Comparison of ENCODE assay signal across 15 mouse cellular contexts in genomic region chr11:4184251-4184952, GRCm38 (mm10). TPM values are rescaled to one million over a fixed set of nuclear protein-coding genes. Genes with fewer than 3 reads are reported as not detected.
A peak's percentile ranks its signal among the peaks of the same experiment; 100 is the strongest.
DNase-seq lines count a peak whose midpoint lies in the region; ATAC-seq and TF ChIP-seq lines count a peak whose summit lies in the region.
"Had no signal": no experiment of that assay in that cellular context is flagged by ENCODE, and none has a peak within 500 bp of the region (broad histone marks: within the 10 kb centered on the region; RNA-seq: fewer than 3 reads in every experiment).

No protein-coding gene starts in this region.

- H3K9me3 ChIP-seq in heart, postnatal 0 days (replicated peaks; ENCODE audit: control insufficient read depth, low read length) = no peaks in the 10 kb centered on the region
- no peaks in the 10 kb centered on the region for H3K9me3 ChIP-seq in heart, embryonic 12.5 days (replicated peaks)
- no peaks in the 10 kb centered on the region for H3K9me3 ChIP-seq in lung, postnatal 0 days (ENCODE audit: low read length)
- H3K9me3 ChIP-seq: embryonic facial prominence, embryonic 13.5 days; heart, embryonic 13.5 days; liver, embryonic 15.5 days had no signal

- no peak for TF ChIP-seq CTCF in heart, postnatal 0 days (IDR thresholded peaks at IDR 0.05; ENCODE audit: low read depth)
- TF ChIP-seq CTCF in lung, postnatal 0 days (IDR thresholded peaks at IDR 0.05) = peak; percentile 26

- H3K9ac ChIP-seq in heart, postnatal 0 days (replicated peaks; ENCODE audit: low read depth, low read length) = no peak overlapping the region
- H3K9ac ChIP-seq in heart, embryonic 12.5 days = no peak overlapping the region
- no peak overlapping the region for H3K9ac ChIP-seq in lung, postnatal 0 days (replicated peaks; ENCODE audit: low read depth)
- H3K9ac ChIP-seq: embryonic facial prominence, embryonic 13.5 days; heart, embryonic 13.5 days; liver, embryonic 15.5 days had no signal

- ATAC-seq in heart, postnatal 0 days (ENCODE audit: insufficient read depth, low read depth) = no peak
- ATAC-seq in heart, embryonic 12.5 days (ENCODE audit: insufficient number of reproducible peaks, low FRiP score) = no peak
- no peak for ATAC-seq in lung, postnatal 0 days

- peaks cover 35% of the 10 kb centered on the region for H3K36me3 ChIP-seq in heart, postnatal 0 days (replicated peaks; ENCODE audit: control insufficient read depth, insufficient read depth, low read length)
- H3K36me3 ChIP-seq in heart, embryonic 12.5 days = peaks cover 37% of the 10 kb centered on the region
- peaks cover 14% of the 10 kb centered on the region for H3K36me3 ChIP-seq in lung, postnatal 0 days (ENCODE audit: insufficient read depth, low read length)

- WGBS in heart, postnatal 0 days = 60% methylated on average over 4 of the region's 4 CpGs
- 62% methylated on average over 4 of the region's 4 CpGs for WGBS in heart, embryonic 12.5 days
- 61% methylated on average over 4 of the region's 4 CpGs for WGBS in lung, postnatal 0 days

- H3K4me3 ChIP-seq in heart, postnatal 0 days (ENCODE audit: low read depth, low read length) = no peak overlapping the region
- no peak overlapping the region for H3K4me3 ChIP-seq in heart, embryonic 12.5 days
- H3K4me3 ChIP-seq in lung, postnatal 0 days (ENCODE audit: low read depth, low read length) = no peak overlapping the region
- H3K4me3 ChIP-seq: embryonic facial prominence, embryonic 13.5 days; heart, embryonic 13.5 days; liver, embryonic 15.5 days had no signal

- DNase-seq in heart, postnatal 0 days (ENCODE audit: low spot score) = no peak
- DNase-seq in lung, postnatal 0 days (ENCODE audit: low spot score) = no peak
- DNase-seq in lung, adult 18-20 months = no peak
- DNase-seq in MN1 (ENCODE audit: low spot score) = peak; percentile 70
- peak; percentile 35 for DNase-seq in naive thymus-derived CD4-positive, alpha-beta T cell, adult 2 months (ENCODE audit: low read depth)
- no peak for DNase-seq in right cerebral cortex, postnatal 36 days (ENCODE audit: low spot score in 2 of 2)
- DNase-seq in spleen, adult 18-20 months = no peak
- DNase-seq: adrenal gland, postnatal 25 days; cerebellum, adult 9-10 months; kidney, adult 8-10 months; retina, postnatal 1 day had no signal

- H3K27ac ChIP-seq in heart, postnatal 0 days (ENCODE audit: low read depth) = peak overlapping the region; percentile 17; the same call in 1 of the 2 replicates
- H3K27ac ChIP-seq in heart, embryonic 12.5 days (ENCODE audit: poor library complexity, severe bottlenecking) = no peak overlapping the region
- no peak overlapping the region for H3K27ac ChIP-seq in lung, postnatal 0 days (ENCODE audit: low read length)
- H3K27ac ChIP-seq: embryonic facial prominence, embryonic 13.5 days; heart, embryonic 13.5 days; liver, embryonic 15.5 days had no signal

- H3K27me3 ChIP-seq in heart, postnatal 0 days (ENCODE audit: control insufficient read depth, insufficient read depth, low read length) = no peaks in the 10 kb centered on the region
- no peaks in the 10 kb centered on the region for H3K27me3 ChIP-seq in heart, embryonic 12.5 days (replicated peaks)
- H3K27me3 ChIP-seq in lung, postnatal 0 days (replicated peaks; ENCODE audit: insufficient read depth, low read length) = no peaks in the 10 kb centered on the region
- H3K27me3 ChIP-seq: embryonic facial prominence, embryonic 13.5 days; heart, embryonic 13.5 days; liver, embryonic 15.5 days had no signal

- no peak overlapping the region for H3K4me2 ChIP-seq in heart, postnatal 0 days (ENCODE audit: low read depth, low read length)
- no peak overlapping the region for H3K4me2 ChIP-seq in heart, embryonic 12.5 days
- H3K4me2 ChIP-seq in lung, postnatal 0 days (replicated peaks; ENCODE audit: low read depth, low read length) = no peak overlapping the region
- H3K4me2 ChIP-seq: embryonic facial prominence, embryonic 13.5 days; heart, embryonic 13.5 days; liver, embryonic 15.5 days had no signal

- TF ChIP-seq EP300 in heart, postnatal 0 days (IDR thresholded peaks at IDR 0.05; ENCODE audit: low read depth) = no peak
- TF ChIP-seq EP300 in lung, postnatal 0 days (IDR thresholded peaks at IDR 0.05) = no peak

- H3K4me1 ChIP-seq in heart, postnatal 0 days (ENCODE audit: control insufficient read depth, insufficient read depth) = peaks cover 13% of the 10 kb centered on the region
- peaks cover 14% of the 10 kb centered on the region for H3K4me1 ChIP-seq in heart, embryonic 12.5 days (replicated peaks)
- peaks cover 14% of the 10 kb centered on the region; the same call in 1 of the 2 replicates for H3K4me1 ChIP-seq in lung, postnatal 0 days (ENCODE audit: insufficient read depth, low read depth, low read length)

RNA-seq across cellular contexts. Expression of gene Tbc1d10a, which starts 2.2 kb away (rescaled TPM):
- 17.5 and 31.3 TPM in 2 replicates for total RNA-seq in heart, postnatal 0 days (2014; rRNA removed; ENCODE audit: low replicate concordance)
- 10.9 and 11.4 TPM in 2 replicates for polyA plus RNA-seq in heart, postnatal 0 days (2015; fragmentation: Nextera tagmentation; extraction: Ambion mirVana)
- polyA plus RNA-seq in heart, embryonic 12.5 days (2016; fragmentation: Nextera tagmentation; extraction: Ambion mirVana) = 15.6 TPM in 2 replicates
- 41.7 and 43.8 TPM in 2 replicates for polyA plus RNA-seq in lung, postnatal 0 days (2015; fragmentation: Nextera tagmentation; extraction: Ambion mirVana)

RNA-seq across cellular contexts. Expression of gene Sf3a1, which starts 24.3 kb away (rescaled TPM):
- total RNA-seq in heart, postnatal 0 days (2014; rRNA removed; ENCODE audit: low replicate concordance) = 14.0 and 20.6 TPM in 2 replicates
- 16.4 and 16.7 TPM in 2 replicates for polyA plus RNA-seq in heart, postnatal 0 days (2015; fragmentation: Nextera tagmentation; extraction: Ambion mirVana)
- polyA plus RNA-seq in heart, embryonic 12.5 days (2016; fragmentation: Nextera tagmentation; extraction: Ambion mirVana) = 43.1 and 46.5 TPM in 2 replicates
- 12.6 and 13.4 TPM in 2 replicates for polyA plus RNA-seq in lung, postnatal 0 days (2015; fragmentation: Nextera tagmentation; extraction: Ambion mirVana)

RNA-seq across cellular contexts. Expression of gene Ccdc157, which starts 24.3 kb away (rescaled TPM):
- 4.5 and 6.5 TPM in 2 replicates for total RNA-seq in heart, postnatal 0 days (2014; rRNA removed; ENCODE audit: low replicate concordance)
- 2.7 and 2.8 TPM in 2 replicates for polyA plus RNA-seq in heart, postnatal 0 days (2015; fragmentation: Nextera tagmentation; extraction: Ambion mirVana)
- 4.7 and 5.5 TPM in 2 replicates for polyA plus RNA-seq in heart, embryonic 12.5 days (2016; fragmentation: Nextera tagmentation; extraction: Ambion mirVana)
- polyA plus RNA-seq in lung, postnatal 0 days (2015; fragmentation: Nextera tagmentation; extraction: Ambion mirVana) = 7.3 and 8.2 TPM in 2 replicates

RNA-seq across cellular contexts. Expression of gene Castor1, which starts 33.6 kb away (rescaled TPM):
- 25.1 and 32.6 TPM in 2 replicates for total RNA-seq in heart, postnatal 0 days (2014; rRNA removed; ENCODE audit: low replicate concordance)
- 8.1 and 8.4 TPM in 2 replicates for polyA plus RNA-seq in heart, postnatal 0 days (2015; fragmentation: Nextera tagmentation; extraction: Ambion mirVana)
- 3.4 and 3.8 TPM in 2 replicates for polyA plus RNA-seq in heart, embryonic 12.5 days (2016; fragmentation: Nextera tagmentation; extraction: Ambion mirVana)
- 16.5 and 17.8 TPM in 2 replicates for polyA plus RNA-seq in lung, postnatal 0 days (2015; fragmentation: Nextera tagmentation; extraction: Ambion mirVana)

RNA-seq across cellular contexts. Expression of gene Rnf215, which starts 49.4 kb away (rescaled TPM):
- total RNA-seq in heart, postnatal 0 days (2014; rRNA removed; ENCODE audit: low replicate concordance) = 21.3 and 36.1 TPM in 2 replicates
- polyA plus RNA-seq in heart, postnatal 0 days (2015; fragmentation: Nextera tagmentation; extraction: Ambion mirVana) = 17.4 and 17.6 TPM in 2 replicates
- polyA plus RNA-seq in heart, embryonic 12.5 days (2016; fragmentation: Nextera tagmentation; extraction: Ambion mirVana) = 21.4 and 22.0 TPM in 2 replicates
- polyA plus RNA-seq in lung, postnatal 0 days (2015; fragmentation: Nextera tagmentation; extraction: Ambion mirVana) = 57.8 and 59.0 TPM in 2 replicates

Comparison
In these comparisons a context has a peak if more than half of its experiments do, and no peak if none do; other contexts are left out.
1. DNase-seq: peak in MN1 (single experiment) and naive thymus-derived CD4-positive, alpha-beta T cell, adult 2 months (single experiment); none in heart, postnatal 0 days (single experiment), lung, postnatal 0 days (single experiment), lung, adult 18-20 months (0 of 2), right cerebral cortex, postnatal 36 days (0 of 2) and spleen, adult 18-20 months (0 of 2).